Mouse (Mus musculus): Measurements from ENCODE around the gene Olfr311. TPM values are rescaled to one million over a fixed set of nuclear protein-coding genes. Genes with fewer than 3 reads are reported as not detected.

Gene Olfr311
- not detected in 2 replicates for polyA plus RNA-seq (2015; fragmentation: Nextera tagmentation; extraction: Ambion mirVana)

DNA sequence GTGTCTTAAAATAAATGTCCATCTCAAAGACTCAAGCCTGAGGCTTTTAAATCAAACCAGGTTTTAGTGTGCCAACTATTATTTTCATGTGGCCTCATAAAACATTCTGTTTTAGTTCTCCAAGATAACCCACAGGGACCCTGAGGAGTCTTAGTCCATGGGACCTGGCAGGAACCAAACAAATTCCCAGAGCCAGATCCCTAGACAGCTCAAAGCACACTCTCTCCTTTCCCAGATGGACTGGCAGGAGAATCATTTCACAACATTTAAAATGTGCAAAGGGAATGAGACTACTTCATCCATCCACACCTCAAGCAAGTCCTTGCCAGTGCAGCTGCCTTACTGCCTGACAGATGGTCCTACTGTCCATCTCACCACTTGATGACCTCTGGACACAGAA lies at the start of gene Olfr311:
Gene Olfr311, plus strand, starts transcription at position 301 of the 400 bp plus-strand sequence.

GRCm38 (mm10) chr11:58801558-58802228 lies 37.4 kb upstream of the Olfr311 start, which contains the start of gene Fam183b:
Fam183b (minus strand) TSS chr11:58801960.

DNA sequence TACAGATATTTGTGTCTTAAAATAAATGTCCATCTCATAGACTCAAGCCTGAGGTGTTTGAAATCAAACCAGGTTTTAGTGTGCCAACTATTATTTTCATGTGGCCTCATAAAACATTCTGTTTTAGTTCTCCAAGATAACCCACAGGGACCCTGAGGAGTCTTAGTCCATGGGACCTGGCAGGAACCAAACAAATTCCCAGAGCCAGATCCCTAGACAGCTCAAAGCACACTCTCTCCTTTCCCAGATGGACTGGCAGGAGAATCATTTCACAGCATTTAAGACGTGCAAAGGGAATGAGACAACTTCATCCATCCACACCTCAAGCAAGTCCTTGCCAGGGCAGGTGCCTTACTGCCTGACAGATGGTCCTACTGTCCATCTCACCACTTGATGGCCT lies 24.4 kb upstream of the Olfr311 start, which contains the start of gene Olfr313:
Gene Olfr313, plus strand, starts transcription at position 301 of the 400 bp plus-strand sequence.

GRCm38 (mm10) chr11:58828937-58829336 lies 10.1 kb upstream of the Olfr311 start, which contains the start of gene Olfr312:
Olfr312 (plus strand) TSS chr11:58829237.

GRCm38 (mm10) chr11:58846919-58847461 lies 7.9 kb downstream of the Olfr311 start, which contains the start of gene Gm12258:
Gm12258 (plus strand) TSS chr11:58847158.

GRCm38 (mm10) chr11:58867039-58867953 lies 28.2 kb downstream of the Olfr311 start, which contains the start of gene 2810021J22Rik:
2810021J22Rik (plus strand) TSS chr11:58867216.

Other genes starting within 250 kb of the Olfr311 start
- not detected in 2 replicates for gene Olfr324, start 244.1 kb upstream of the Olfr311 start, polyA plus RNA-seq (2015; fragmentation: Nextera tagmentation; extraction: Ambion mirVana)
- gene 2210407C18Rik, start 223.2 kb upstream of the Olfr311 start, polyA plus RNA-seq (2015; fragmentation: Nextera tagmentation; extraction: Ambion mirVana), result 2.0 TPM in 1 of 2 replicates, not detected in the other
- gene Olfr323, start 208.8 kb upstream of the Olfr311 start, polyA plus RNA-seq (2015; fragmentation: Nextera tagmentation; extraction: Ambion mirVana), result not detected in 2 replicates
- 0.20 and 1.0 TPM in 2 replicates for gene Trim58, start 198.8 kb upstream of the Olfr311 start, polyA plus RNA-seq (2015; fragmentation: Nextera tagmentation; extraction: Ambion mirVana)
- gene Olfr322, start 180.5 kb upstream of the Olfr311 start, polyA plus RNA-seq (2015; fragmentation: Nextera tagmentation; extraction: Ambion mirVana), result not detected in 2 replicates
- not detected in 2 replicates for gene Olfr320, start 158.2 kb upstream of the Olfr311 start, polyA plus RNA-seq (2015; fragmentation: Nextera tagmentation; extraction: Ambion mirVana)
- gene Olfr319, start 140.1 kb upstream of the Olfr311 start, polyA plus RNA-seq (2015; fragmentation: Nextera tagmentation; extraction: Ambion mirVana), result not detected in 2 replicates
- gene Olfr318, start 115.2 kb upstream of the Olfr311 start, polyA plus RNA-seq (2015; fragmentation: Nextera tagmentation; extraction: Ambion mirVana), result not detected in 2 replicates
- gene Olfr317, start 100.0 kb upstream of the Olfr311 start, polyA plus RNA-seq (2015; fragmentation: Nextera tagmentation; extraction: Ambion mirVana), result not detected in 2 replicates
- gene Olfr316, start 86.5 kb upstream of the Olfr311 start, polyA plus RNA-seq (2015; fragmentation: Nextera tagmentation; extraction: Ambion mirVana), result not detected in 2 replicates
- not detected in 2 replicates for gene Olfr315, start 66.1 kb upstream of the Olfr311 start, polyA plus RNA-seq (2015; fragmentation: Nextera tagmentation; extraction: Ambion mirVana)
- gene Olfr314, start 56.3 kb upstream of the Olfr311 start, polyA plus RNA-seq (2015; fragmentation: Nextera tagmentation; extraction: Ambion mirVana), result not detected in 2 replicates
- 20.7 and 23.2 TPM in 2 replicates for gene Fam183b, start 37.3 kb upstream of the Olfr311 start, polyA plus RNA-seq (2015; fragmentation: Nextera tagmentation; extraction: Ambion mirVana)
- not detected in 2 replicates for gene Olfr313, start 24.3 kb upstream of the Olfr311 start, polyA plus RNA-seq (2015; fragmentation: Nextera tagmentation; extraction: Ambion mirVana)
- not detected in 2 replicates for gene Olfr312, start 10.0 kb upstream of the Olfr311 start, polyA plus RNA-seq (2015; fragmentation: Nextera tagmentation; extraction: Ambion mirVana)
- 4.3 and 5.0 TPM in 2 replicates for gene Gm12258, start 7.9 kb downstream of the Olfr311 start, polyA plus RNA-seq (2015; fragmentation: Nextera tagmentation; extraction: Ambion mirVana)
- 4.5 and 5.1 TPM in 2 replicates for gene 2810021J22Rik, start 28.0 kb downstream of the Olfr311 start, polyA plus RNA-seq (2015; fragmentation: Nextera tagmentation; extraction: Ambion mirVana)
- 4.0 and 4.4 TPM in 2 replicates for gene Zfp39, start 65.0 kb downstream of the Olfr311 start, polyA plus RNA-seq (2015; fragmentation: Nextera tagmentation; extraction: Ambion mirVana)
- gene Btnl10, start 78.7 kb downstream of the Olfr311 start, polyA plus RNA-seq (2015; fragmentation: Nextera tagmentation; extraction: Ambion mirVana), result 0.63 TPM in 1 of 2 replicates, not detected in the other
- gene Rnf187, start 99.7 kb downstream of the Olfr311 start, polyA plus RNA-seq (2015; fragmentation: Nextera tagmentation; extraction: Ambion mirVana), result 206 and 211 TPM in 2 replicates
- 41.7 and 56.5 TPM in 2 replicates for gene Hist3h2ba, start 109.7 kb downstream of the Olfr311 start, polyA plus RNA-seq (2015; fragmentation: Nextera tagmentation; extraction: Ambion mirVana)
- 32.6 and 35.6 TPM in 2 replicates for gene Hist3h2a, start 115.4 kb downstream of the Olfr311 start, polyA plus RNA-seq (2015; fragmentation: Nextera tagmentation; extraction: Ambion mirVana)
- gene Trim17, start 115.4 kb downstream of the Olfr311 start, polyA plus RNA-seq (2015; fragmentation: Nextera tagmentation; extraction: Ambion mirVana), result 0.19 TPM in 2 replicates
- 10.5 and 18.0 TPM in 2 replicates for gene Trim11, start 138.8 kb downstream of the Olfr311 start, polyA plus RNA-seq (2015; fragmentation: Nextera tagmentation; extraction: Ambion mirVana)

Measured in adrenal gland, postnatal 0 days (tissue).